Mouse (Mus musculus) T-helper 1 cell (primary cell): ENCODE measurements around the gene Gm8439.

ENCODE experiments used
- in situ Hi-C: fragments of 300-600 bp; cut with MboI, MseI; formaldehyde crosslinking; loops from one replicate; pipeline ENCODE4 v1.15.1; 2025; ENCODE audit warnings: high pct_unique_total_duplicates

The Gm8439 gene

GRCm38 (mm10) chr4:120588445-120588844 is at the start of gene Gm8439:
Gm8439 (plus strand) TSS chr4:120588745.
- in situ Hi-C loops = no loop called here

- in situ Hi-C loops = no loop called here
These were observed 43.6 kb upstream of the Gm8439 start for GRCm38 (mm10) chr4:120544896-120545295.

GRCm38 (mm10) chr4:120556592-120556991 is 32.0 kb upstream of the Gm8439 start:
- in situ Hi-C loops = no loop called here

GRCm38 (mm10) chr4:120565726-120566125 is 22.8 kb upstream of the Gm8439 start:
- in situ Hi-C loops = no loop called here

GRCm38 (mm10) chr4:120568005-120568404 is 20.5 kb upstream of the Gm8439 start:
- in situ Hi-C loops = no loop called here

GRCm38 (mm10) chr4:120569025-120569424 is 19.5 kb upstream of the Gm8439 start:
- in situ Hi-C loops = no loop called here

- in situ Hi-C loops = no loop called here
These were observed 18.8 kb upstream of the Gm8439 start, which contains the start of gene Ctps for GRCm38 (mm10) chr4:120569486-120570437. Ctps (minus strand) TSS chr4:120570276.

GRCm38 (mm10) chr4:120570438-120571069 is 18.0 kb upstream of the Gm8439 start:
- in situ Hi-C loops = no loop called here

GRCm38 (mm10) chr4:120571070-120571464 is 17.5 kb upstream of the Gm8439 start:
- in situ Hi-C loops = no loop called here

GRCm38 (mm10) chr4:120571691-120572090 is 16.9 kb upstream of the Gm8439 start:
- in situ Hi-C loops = no loop called here

GRCm38 (mm10) chr4:120580894-120581293 is 7.7 kb upstream of the Gm8439 start:
- in situ Hi-C loops = no loop called here

- in situ Hi-C loops = no loop called here
These were observed 6.8 kb upstream of the Gm8439 start for GRCm38 (mm10) chr4:120581711-120582110.

GRCm38 (mm10) chr4:120586986-120587385 is 1.6 kb upstream of the Gm8439 start:
- in situ Hi-C loops = no loop called here

GRCm38 (mm10) chr4:120589070-120589469 is 525 bp downstream of the Gm8439 start:
- in situ Hi-C loops = no loop called here

- in situ Hi-C loops = loop anchor here (5.0 to 10.0 kb wide), 2 partner anchors 92 to 325 kb away; no protein-coding TSS in a partner anchor
These were observed 1.4 kb downstream of the Gm8439 start for GRCm38 (mm10) chr4:120589815-120590422.

- in situ Hi-C loops = loop anchor here (5.0 to 10.0 kb wide), 2 partner anchors 91 to 324 kb away; no protein-coding TSS in a partner anchor
These were observed 2.4 kb downstream of the Gm8439 start for GRCm38 (mm10) chr4:120590973-120591372.

- in situ Hi-C loops = loop anchor here (5.0 to 10.0 kb wide), 2 partner anchors 106 to 319 kb away; no protein-coding TSS in a partner anchor
These were observed 7.7 kb downstream of the Gm8439 start for GRCm38 (mm10) chr4:120596210-120596609.

GRCm38 (mm10) chr4:120598922-120599321 is 10.4 kb downstream of the Gm8439 start:
- in situ Hi-C loops = loop anchor here (5.0 to 10.0 kb wide), 2 partner anchors 103 to 316 kb away; no protein-coding TSS in a partner anchor

GRCm38 (mm10) chr4:120601774-120602173 is 13.2 kb downstream of the Gm8439 start:
- in situ Hi-C loops = no loop called here

- in situ Hi-C loops = no loop called here
These were observed 14.1 kb downstream of the Gm8439 start for GRCm38 (mm10) chr4:120602669-120603068.

GRCm38 (mm10) chr4:120606941-120607340 is 18.4 kb downstream of the Gm8439 start:
- in situ Hi-C loops = no loop called here

GRCm38 (mm10) chr4:120611005-120611404 is 22.5 kb downstream of the Gm8439 start:
- in situ Hi-C loops = no loop called here
